Mouse (Mus musculus) kidney, adult 8-10 months (tissue): ENCODE measurements around the gene Cfap20.

Source experiments
- DNase-seq, 2 experiments: peaks; one replicate each; pipeline ENCODE4 v3.0.0; 2022

The Cfap20 gene

DNA sequence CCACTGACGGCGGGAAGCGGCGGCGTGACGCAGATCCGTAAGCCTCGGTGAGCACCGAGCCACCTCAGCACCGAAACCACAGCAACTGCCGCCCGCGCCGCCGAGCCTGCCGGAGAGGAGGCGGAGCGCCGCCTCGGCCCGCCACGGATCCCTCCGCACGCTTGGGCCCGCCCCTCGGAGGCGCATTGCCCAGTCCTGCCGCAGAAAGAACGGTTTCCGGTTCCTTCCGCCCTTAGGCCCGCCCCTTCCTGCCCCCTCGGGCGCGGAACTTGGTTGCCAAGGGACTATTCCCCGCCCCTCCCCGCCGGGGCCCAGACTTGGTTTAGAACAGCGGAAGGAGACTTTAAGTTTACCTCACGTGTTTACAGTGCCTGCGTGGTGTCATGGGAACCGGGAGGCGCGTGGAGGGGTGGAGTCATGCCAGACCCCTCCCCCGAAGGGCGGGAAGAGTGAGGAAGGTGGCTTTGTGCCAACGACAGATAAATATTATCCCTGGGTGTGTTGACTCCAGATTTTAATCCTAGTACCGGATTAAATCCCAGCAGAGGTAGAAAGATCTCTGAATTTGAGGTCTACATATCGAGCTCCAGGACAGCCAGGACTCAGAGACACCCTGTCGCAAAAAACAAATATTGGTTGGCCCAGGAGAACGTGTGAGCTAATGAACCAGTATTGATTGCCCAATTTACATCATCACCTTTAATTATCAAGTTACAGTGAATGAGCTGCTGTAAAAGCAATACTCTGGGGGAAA lies at the start of gene Cfap20:
Cfap20 (minus strand) TSS at position 184 of the 754 bp plus-strand sequence.
- DNase-seq: peak; percentile 99 to 100

GRCm38 (mm10) chr8:95470008-95470407 lies 35.3 kb upstream of the Cfap20 start:
- DNase-seq: no peak

DNA sequence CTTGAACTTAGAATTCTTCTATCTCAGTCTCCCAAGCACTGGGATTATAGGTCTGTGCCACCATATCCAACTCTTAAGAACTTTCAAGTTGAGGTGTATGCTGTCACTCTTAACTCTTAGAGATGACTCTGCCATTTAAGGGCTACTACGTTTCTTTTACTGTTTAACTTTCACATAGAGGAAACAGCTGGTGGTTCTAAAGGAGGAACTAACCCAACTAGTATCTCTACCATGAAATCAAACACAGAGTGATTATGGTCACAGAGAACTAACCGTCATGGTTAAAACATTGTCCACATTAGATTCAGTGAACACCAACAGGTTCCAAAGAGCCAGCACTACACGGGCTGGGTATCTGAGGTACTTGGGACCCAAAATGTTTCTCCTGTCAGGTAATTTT lies 34.3 kb upstream of the Cfap20 start:
- no peak for DNase-seq

- DNase-seq: no peak
These were observed 31.9 kb upstream of the Cfap20 start for GRCm38 (mm10) chr8:95466543-95466942.

- DNase-seq: no peak
These were observed 17.8 kb upstream of the Cfap20 start for GRCm38 (mm10) chr8:95452518-95452917.

- peak; percentile 77 to 84 for DNase-seq
These were observed 15.6 kb upstream of the Cfap20 start for GRCm38 (mm10) chr8:95450271-95450670.

DNA sequence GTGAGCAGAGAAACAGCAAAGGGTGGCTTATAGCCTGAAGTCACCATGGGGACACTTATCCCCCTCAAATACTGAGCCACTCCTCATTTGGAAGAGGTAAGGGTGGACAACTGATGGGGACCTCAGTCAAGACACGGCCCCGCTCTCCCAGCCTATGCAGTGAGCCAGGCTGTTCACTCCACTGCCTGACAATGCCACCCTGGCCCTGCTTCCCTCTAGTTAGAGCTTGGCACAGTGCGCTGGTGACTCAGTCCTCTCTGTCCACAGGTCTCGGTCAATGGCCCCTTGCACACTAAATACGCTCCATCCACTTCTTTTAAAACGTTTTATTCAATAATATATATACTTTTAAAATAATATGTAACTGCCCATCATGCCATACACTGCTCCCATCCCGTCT lies 13.0 kb upstream of the Cfap20 start:
- DNase-seq: no peak

DNA sequence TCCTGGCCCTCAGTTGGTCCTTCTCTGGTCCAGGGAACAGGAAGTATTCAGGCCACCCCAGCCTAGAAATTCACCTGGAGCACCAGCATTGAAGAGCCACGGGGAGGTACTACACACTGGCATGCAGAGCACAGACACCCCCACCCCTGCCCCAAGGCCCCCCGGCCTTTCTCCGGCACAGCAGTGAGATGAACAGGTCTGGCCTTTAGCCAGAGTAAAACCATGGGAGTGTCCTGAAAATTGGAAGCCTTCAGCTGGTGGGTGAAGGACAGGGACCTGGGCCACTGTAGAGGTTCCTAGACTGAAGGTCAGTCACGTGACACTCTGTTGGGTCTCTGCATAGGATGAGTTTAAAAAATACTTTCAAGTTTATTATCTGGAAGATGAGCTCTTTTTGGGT lies 10.4 kb upstream of the Cfap20 start:
- no peak for DNase-seq

- no peak for DNase-seq
These were observed 6.9 kb upstream of the Cfap20 start for GRCm38 (mm10) chr8:95441491-95442039.

GRCm38 (mm10) chr8:95440168-95440709 lies 5.6 kb upstream of the Cfap20 start:
- no peak for DNase-seq

DNA sequence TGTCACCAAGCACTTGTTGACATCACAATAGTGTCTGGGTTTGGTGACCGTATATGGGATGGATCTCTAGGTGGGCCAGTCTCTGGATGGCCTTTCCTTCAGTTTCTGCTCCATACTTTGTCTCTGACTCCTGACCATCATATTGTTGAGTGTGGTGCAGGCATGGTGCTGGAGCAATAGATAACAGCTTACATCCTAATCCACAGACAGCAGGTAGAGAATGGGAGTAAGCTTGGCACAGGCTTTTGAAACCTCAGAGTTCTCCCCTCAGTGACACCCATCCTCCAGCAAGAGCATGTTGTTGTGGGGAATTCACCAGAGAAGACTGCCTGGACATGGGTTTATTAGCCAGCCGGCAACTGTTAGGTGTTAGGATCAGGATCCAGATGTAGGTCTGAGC lies 4.8 kb upstream of the Cfap20 start:
- no peak for DNase-seq

DNA sequence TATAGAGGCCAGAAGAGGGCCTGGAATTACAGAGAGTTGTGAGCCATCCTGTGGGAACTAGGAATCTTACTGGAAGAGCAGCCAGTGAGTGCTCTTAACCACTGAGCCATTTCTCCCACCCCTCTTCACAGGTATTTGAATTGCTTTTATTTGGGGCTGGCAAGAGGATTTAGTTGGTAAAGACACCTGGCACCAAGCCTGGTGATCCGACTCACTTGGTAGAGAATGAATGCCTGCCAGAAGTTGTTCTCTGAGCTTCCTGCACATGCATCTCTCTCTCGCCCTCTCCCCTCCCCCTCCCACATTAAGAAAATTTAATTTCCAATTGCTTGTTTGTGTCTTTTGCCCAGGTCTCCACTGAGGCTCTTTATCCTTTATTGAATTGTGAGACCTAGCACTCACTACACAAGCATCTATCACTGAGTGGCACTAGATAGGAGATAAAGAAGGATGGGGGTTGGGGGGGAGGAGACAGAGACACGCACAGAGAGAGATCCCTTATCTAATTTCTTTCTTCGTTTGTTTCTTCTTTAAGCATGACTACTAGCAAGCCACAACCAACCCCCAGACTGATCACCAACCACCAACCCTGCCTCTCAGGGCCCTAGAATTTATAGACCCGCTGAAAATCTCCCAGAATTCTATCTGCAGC lies 2.8 kb upstream of the Cfap20 start:
- DNase-seq: no peak

DNA sequence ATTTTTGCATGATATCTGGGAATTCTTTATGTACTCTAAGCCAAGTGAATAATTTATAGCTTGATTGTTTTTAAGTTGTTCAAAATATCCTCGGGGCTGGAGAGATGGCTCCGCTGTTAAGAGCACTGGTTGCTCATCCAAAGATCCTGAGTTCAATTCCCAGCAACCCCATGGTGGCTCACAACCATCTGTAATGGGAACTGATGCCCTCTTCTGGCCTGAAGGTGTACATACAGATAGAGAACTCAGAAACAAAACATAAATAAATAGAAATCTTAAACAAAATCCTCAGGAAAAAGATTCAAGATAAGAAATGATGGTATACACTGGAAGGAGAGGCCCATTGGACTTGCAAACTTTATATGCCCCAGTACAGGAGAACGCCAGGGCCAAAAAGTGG lies 1.3 kb upstream of the Cfap20 start:
- DNase-seq: no peak

DNA sequence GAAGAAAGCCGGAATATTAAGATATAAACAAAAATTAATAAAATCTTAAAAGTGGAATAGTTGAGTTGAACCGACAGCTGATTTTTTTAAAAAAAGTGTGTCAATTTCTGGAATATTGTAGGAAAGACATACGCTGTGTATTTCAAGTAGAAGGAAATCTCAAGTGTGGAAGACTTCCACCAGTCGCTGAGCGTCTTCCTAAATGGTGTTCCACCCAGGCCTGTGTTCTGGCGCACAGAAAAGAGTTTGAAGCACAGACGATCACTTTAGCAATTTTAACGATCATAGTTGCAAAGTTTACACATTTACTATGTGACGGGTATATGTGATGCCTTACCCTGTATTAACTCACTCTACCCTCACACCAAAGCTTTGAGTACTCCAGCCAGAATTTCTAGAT lies 802 bp upstream of the Cfap20 start:
- DNase-seq: no peak

- peak; percentile 43 for DNase-seq
These were observed 436 bp downstream of the Cfap20 start for GRCm38 (mm10) chr8:95434233-95434632.

DNA sequence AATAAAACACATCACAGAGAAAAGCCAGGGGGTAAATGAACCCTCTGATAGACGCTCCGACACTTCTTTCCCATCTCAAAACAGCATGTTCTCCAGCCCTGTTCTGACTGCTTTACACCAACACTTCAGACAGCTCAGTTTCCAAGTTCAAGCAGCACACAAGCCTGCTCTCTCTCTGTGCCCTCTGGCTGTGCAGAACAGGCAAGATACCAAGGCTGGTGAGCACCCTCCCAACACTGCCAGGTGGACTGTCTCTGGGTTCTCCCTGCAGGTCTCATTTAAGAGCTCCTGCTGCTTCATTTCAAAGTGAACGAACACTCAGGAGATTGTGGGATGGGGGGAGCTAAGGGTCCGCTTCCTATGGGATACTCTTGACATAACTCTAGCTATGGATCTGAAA lies 1.5 kb downstream of the Cfap20 start:
- DNase-seq: no peak

DNA sequence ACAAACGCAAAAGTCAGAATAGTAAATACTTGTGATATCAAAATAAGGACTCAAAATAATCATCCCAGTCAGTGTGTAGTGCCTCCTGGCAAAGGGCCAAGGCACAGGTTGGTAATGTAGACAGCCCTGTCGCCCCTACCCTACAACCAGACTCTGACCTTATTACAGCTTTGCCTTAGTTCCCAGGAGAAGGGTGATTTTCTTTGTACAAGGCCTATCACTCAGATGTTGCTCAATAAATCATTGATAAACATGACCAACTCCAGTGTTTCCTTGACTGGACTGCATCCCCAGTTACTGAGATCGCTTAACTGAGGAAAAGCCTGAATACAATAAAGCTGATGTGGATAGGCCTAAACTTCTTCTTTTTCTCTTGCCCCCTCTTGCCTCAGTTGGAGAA lies 2.2 kb downstream of the Cfap20 start:
- DNase-seq: no peak

DNA sequence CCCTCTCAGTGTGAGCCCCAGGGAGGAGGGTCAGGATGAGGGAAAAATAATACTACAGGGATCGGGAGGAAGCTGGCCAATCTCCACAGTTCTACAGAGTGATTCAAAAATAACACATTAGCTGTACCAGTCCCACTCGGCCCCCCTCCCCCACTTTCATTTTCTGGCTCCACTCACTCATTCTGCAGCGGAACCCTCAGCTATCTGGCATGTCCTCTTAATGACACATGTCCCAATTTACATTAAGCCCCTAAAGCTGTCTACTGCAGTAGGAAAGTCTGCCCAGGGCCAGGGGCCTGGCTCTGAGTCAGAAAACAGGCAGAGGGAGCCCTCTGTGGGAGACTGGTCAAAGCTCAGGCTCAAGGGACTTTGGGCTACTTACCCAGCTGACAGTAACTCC lies 4.7 kb downstream of the Cfap20 start:
- DNase-seq: peak; percentile 67 to 70

- DNase-seq: peak; percentile 60 to 76
These were observed 6.8 kb downstream of the Cfap20 start for GRCm38 (mm10) chr8:95427594-95428535.

DNA sequence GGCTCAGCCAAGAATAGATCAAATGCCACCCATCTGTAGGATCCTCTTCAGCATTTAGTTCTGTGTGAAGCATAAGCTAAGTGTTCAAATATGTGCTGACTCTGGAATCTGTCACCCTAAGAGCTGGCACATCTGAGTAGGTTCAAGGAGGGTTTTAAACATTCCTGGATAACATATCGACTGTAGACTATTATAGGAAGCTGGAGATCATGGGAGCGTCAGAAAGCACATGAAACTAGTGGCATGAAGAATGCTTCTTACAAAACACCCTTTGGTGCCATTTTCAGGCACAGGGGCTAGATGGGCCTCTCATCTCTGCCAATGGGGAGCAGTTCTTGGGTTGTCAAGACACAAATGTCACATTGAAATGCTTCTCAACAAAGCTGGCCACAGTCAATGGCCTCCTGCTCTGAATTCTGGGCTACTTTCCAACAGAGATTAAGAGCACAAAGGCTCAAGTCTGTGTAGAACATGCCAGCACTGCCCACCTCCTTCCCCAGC lies 7.8 kb downstream of the Cfap20 start:
- DNase-seq: no peak

DNA sequence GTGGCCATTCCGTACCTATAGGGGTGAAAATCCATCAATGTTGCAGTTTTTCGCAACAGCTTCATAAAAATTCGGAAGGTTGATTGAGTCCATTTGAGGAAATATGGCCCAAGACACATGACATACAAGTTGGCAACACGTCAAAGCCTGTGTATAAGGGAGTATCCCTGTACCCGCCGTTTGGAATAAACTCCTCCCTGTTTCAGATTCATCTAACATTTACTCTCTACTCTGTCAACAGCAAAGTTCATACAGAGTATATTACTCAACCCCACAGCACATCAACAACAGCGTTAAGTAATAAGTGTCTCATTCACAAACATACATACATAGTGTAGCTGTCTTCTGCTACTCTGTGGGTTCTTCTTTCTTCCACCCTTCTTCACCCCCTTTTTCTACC lies 10.0 kb downstream of the Cfap20 start:
- no peak for DNase-seq

GRCm38 (mm10) chr8:95422193-95422810 lies 12.4 kb downstream of the Cfap20 start:
- DNase-seq: no peak
